Mouse (Mus musculus) cortical plate, adult 2 months (tissue): Measurements from ENCODE around the gene Cacnb3.

Source experiments
- CTCF ChIP-seq: fragments of 200-500 bp; IDR thresholded peaks from 2 replicates; pipeline ENCODE4 v1.5.1; 2011; ENCODE audit warnings: mild to moderate bottlenecking, control low read depth, low read length; ENCODE audit not compliant: insufficient read depth; ENCODE audit errors: extremely low read depth
- POLR2A ChIP-seq: fragments of 200-500 bp; IDR thresholded peaks from 2 replicates; pipeline ENCODE4 v1.6.1; 2011; ENCODE audit warnings: mild to moderate bottlenecking, low read length, control low read depth; ENCODE audit not compliant: insufficient read depth; ENCODE audit errors: extremely low read depth

GRCm38 (mm10) chr15:98615751-98616150 is 14.9 kb upstream of the Cacnb3 start:
- TF ChIP-seq POLR2A = no peak
- no peak for TF ChIP-seq CTCF
